Mouse (Mus musculus) intestine, embryonic 16.5 days (tissue): ENCODE data around the gene Mmp9. TPM values are rescaled to one million over a fixed set of nuclear protein-coding genes. Genes with fewer than 3 reads are reported as not detected.

ENCODE experiments used
- ATAC-seq: fragments of 200-750 bp; cut with Nextera tagmentation; 2 replicates; pipeline ENCODE4 v1.8.0; 2017; ENCODE audit warnings: moderate TSS enrichment, moderate library complexity
- H3K27ac ChIP-seq: fragments of 300-500 bp; sonication (generic); 2 replicates; pipeline ENCODE4 v1.5.1; 2014; ENCODE audit warnings: mild to moderate bottlenecking, low read length
- H3K27me3 ChIP-seq: fragments of 300-500 bp; sonication (generic); replicated peaks from 2 replicates; pipeline ENCODE4 v1.6.1; 2014; ENCODE audit warnings: low read length, control low read depth, mixed read lengths; ENCODE audit not compliant: control insufficient read depth, insufficient read depth
- H3K36me3 ChIP-seq: fragments of 300-500 bp; sonication (generic); 2 replicates; pipeline ENCODE4 v1.6.1; 2014; ENCODE audit warnings: low read length, control low read depth; ENCODE audit not compliant: control insufficient read depth, insufficient read depth
- H3K4me1 ChIP-seq: fragments of 300-500 bp; sonication (generic); 2 replicates; pipeline ENCODE4 v1.6.1; 2014; ENCODE audit warnings: low read length, control low read depth, mixed read lengths; ENCODE audit not compliant: control insufficient read depth, insufficient read depth
- H3K4me2 ChIP-seq: fragments of 300-500 bp; sonication (generic); 2 replicates; pipeline ENCODE4 v1.6.1; 2014; ENCODE audit warnings: low read depth, low read length, control low read depth
- H3K4me3 ChIP-seq: fragments of 300-500 bp; sonication (generic); 2 replicates; pipeline ENCODE4 v1.5.1; 2014; ENCODE audit warnings: mild to moderate bottlenecking, low read length
- H3K9ac ChIP-seq: fragments of 300-500 bp; sonication (generic); 2 replicates; pipeline ENCODE4 v1.6.1; 2014; ENCODE audit warnings: low read depth, low read length
- H3K9me3 ChIP-seq: fragments of 300-500 bp; sonication (generic); 2 replicates; pipeline ENCODE4 v1.6.1; 2016; ENCODE audit warnings: low read length, control low read depth; ENCODE audit not compliant: control insufficient read depth
- WGBS: fragments of 180-500 bp; shearing (Covaris S2); extraction: QIAGEN DNeasy Blood & Tissue Kit; methylation state at CpG from one replicate; pipeline ENCODE4 v1.1.7; 2014; 5-methylcytosine and 5-hydroxymethylcytosine counted together
- polyA plus RNA-seq: library from polyadenylated mRNA; unstranded; fragments of >200 nt; fragmentation: Nextera tagmentation; extraction: Ambion mirVana; gene quantifications from 2 replicates; pipeline ENCODE4 v1.2.1, GENCODE M21; 2015

Gene Mmp9
- polyA plus RNA-seq, 1 experiment from 2014 or later: 7.6 TPM

- Histone ChIP-seq H3K27ac (no peak overlapping the region), H3K4me3 (no peak overlapping the region), H3K9ac (no peak overlapping the region), H3K4me2 (no peak overlapping the region), H3K36me3 (0 out of 2 replicates have a peak, but pooled peaks cover 2% of the 10 kb centered on the region), H3K4me1 (no peaks in the 10 kb centered on the region), H3K9me3 (no peaks in the 10 kb centered on the region), H3K27me3 (no peaks in the 10 kb centered on the region)
- ATAC-seq: peak; percentile 65
- WGBS: 34% methylated on average over 11 of the region's 11 CpGs
Observed at GRCm38 (mm10) chr2:164924100-164924857, 16.3 kb upstream of the Mmp9 start.

- Histone ChIP-seq H3K9ac (no peak overlapping the region), H3K4me2 (no peak overlapping the region), H3K36me3 (no peaks in the 10 kb centered on the region), H3K9me3 (no peaks in the 10 kb centered on the region), H3K27ac (peak overlapping the region; percentile 27; the same call in 1 of the 2 replicates), H3K4me1 (no peaks in the 10 kb centered on the region), H3K27me3 (no peaks in the 10 kb centered on the region; the same call in 1 of the 2 replicates), H3K4me3 (no peak overlapping the region)
- WGBS: 41% methylated on average over 11 of the region's 11 CpGs
- ATAC-seq: peak; percentile 38
Observed at GRCm38 (mm10) chr2:164930706-164931581, 9.6 kb upstream of the Mmp9 start.

GRCm38 (mm10) chr2:164933534-164933933, 7.0 kb upstream of the Mmp9 start:
- Histone ChIP-seq H3K4me3 (no peak overlapping the region), H3K9ac (no peak overlapping the region), H3K4me1 (no peaks in the 10 kb centered on the region), H3K27ac (no peak overlapping the region), H3K4me2 (no peak overlapping the region), H3K36me3 (no peaks in the 10 kb centered on the region), H3K9me3 (no peaks in the 10 kb centered on the region), H3K27me3 (peaks cover 8% of the 10 kb centered on the region; the same call in 1 of the 2 replicates)
- WGBS: 48% methylated on average over 9 of the region's 10 CpGs
- ATAC-seq: no peak

- 71% methylated on average over 4 of the region's 4 CpGs for WGBS
- H3K4me1 ChIP-seq: peaks cover 8% of the 10 kb centered on the region; the same call in 1 of the 2 replicates
Observed at GRCm38 (mm10) chr2:164935991-164936390, 4.6 kb upstream of the Mmp9 start.

GRCm38 (mm10) chr2:164938146-164939091, 2.2 kb upstream of the Mmp9 start:
- H3K36me3 ChIP-seq: no peaks in the 10 kb centered on the region
- H3K27ac ChIP-seq: no peak overlapping the region
- H3K9me3 ChIP-seq: no peaks in the 10 kb centered on the region
- H3K4me2 ChIP-seq: peak overlapping the region; percentile 51
- H3K9ac ChIP-seq: peak overlapping the region; percentile 21
- peaks cover 17% of the 10 kb centered on the region; the same call in 1 of the 2 replicates for H3K27me3 ChIP-seq
- 3% methylated on average over 39 of the region's 39 CpGs for WGBS
- H3K4me3 ChIP-seq: peak overlapping the region; percentile 39
- ATAC-seq: peak; percentile 71
- H3K4me1 ChIP-seq: peaks cover 8% of the 10 kb centered on the region; the same call in 1 of the 2 replicates

More at GRCm38 (mm10) chr2:164935991-164936390, 4.6 kb upstream of the Mmp9 start:
- no peak overlapping the region for H3K9ac ChIP-seq
- H3K36me3 ChIP-seq: no peaks in the 10 kb centered on the region
- H3K27ac ChIP-seq: no peak overlapping the region
- no peak overlapping the region for H3K4me3 ChIP-seq
- H3K4me2 ChIP-seq: no peak overlapping the region
- no peaks in the 10 kb centered on the region for H3K9me3 ChIP-seq
- no peak for ATAC-seq
- peaks cover 17% of the 10 kb centered on the region; the same call in 1 of the 2 replicates for H3K27me3 ChIP-seq

- H3K27me3 ChIP-seq: peaks cover 17% of the 10 kb centered on the region; the same call in 1 of the 2 replicates
- ATAC-seq: no peak
- peak overlapping the region; percentile 39 for H3K4me3 ChIP-seq
- peaks cover 8% of the 10 kb centered on the region; the same call in 1 of the 2 replicates for H3K4me1 ChIP-seq
- WGBS: 4% methylated on average over 11 of the region's 11 CpGs
- H3K9me3 ChIP-seq: no peaks in the 10 kb centered on the region
- no peaks in the 10 kb centered on the region for H3K36me3 ChIP-seq
- peak overlapping the region; percentile 21; the same call in 1 of the 2 replicates for H3K9ac ChIP-seq
- peak overlapping the region; percentile 51 for H3K4me2 ChIP-seq
- no peak overlapping the region for H3K27ac ChIP-seq
Observed at GRCm38 (mm10) chr2:164939106-164939505, 1.5 kb upstream of the Mmp9 start.

GRCm38 (mm10) chr2:164942692-164943290, 2.2 kb downstream of the Mmp9 start:
- Histone ChIP-seq H3K9me3 (no peaks in the 10 kb centered on the region), H3K4me1 (peaks cover 8% of the 10 kb centered on the region; the same call in 1 of the 2 replicates), H3K9ac (no peak overlapping the region), H3K36me3 (no peaks in the 10 kb centered on the region), H3K27ac (no peak overlapping the region), H3K27me3 (peaks cover 26% of the 10 kb centered on the region), H3K4me2 (no peak overlapping the region), H3K4me3 (no peak overlapping the region)
- ATAC-seq: no peak
- WGBS: 23% methylated on average over 5 of the region's 5 CpGs

- no peaks in the 10 kb centered on the region for H3K36me3 ChIP-seq
- H3K27me3 ChIP-seq: peaks cover 52% of the 10 kb centered on the region
- H3K9ac ChIP-seq: no peak overlapping the region
- no peak for ATAC-seq
- H3K4me2 ChIP-seq: no peak overlapping the region
- no peak overlapping the region for H3K4me3 ChIP-seq
- H3K4me1 ChIP-seq: no peaks in the 10 kb centered on the region; the same call in 1 of the 2 replicates
- no peak overlapping the region for H3K27ac ChIP-seq
- no peaks in the 10 kb centered on the region for H3K9me3 ChIP-seq
- WGBS: 50% methylated on average over 4 of the region's 4 CpGs
Observed at GRCm38 (mm10) chr2:164947506-164947905, 6.9 kb downstream of the Mmp9 start.
